7 mouse cellular contexts compared by ENCODE assay signal in genomic region chr6:122601615-122602014, GRCm38 (mm10). TPM values are rescaled to one million over a fixed set of nuclear protein-coding genes. Genes with fewer than 3 reads are reported as not detected.
DNase-seq lines count a peak whose midpoint lies in the region; ATAC-seq lines count a peak whose summit lies in the region.

No protein-coding gene starts in this region.

- 77% methylated on average over 3 of the region's 3 CpGs for WGBS in lung, embryonic 16.5 days
- WGBS in forebrain, embryonic 10.5 days: 91% methylated on average over 3 of the region's 3 CpGs
- WGBS in limb, embryonic 13.5 days: 87% methylated on average over 3 of the region's 3 CpGs
- 78% methylated on average over 3 of the region's 3 CpGs for WGBS in stomach, embryonic 15.5 days

- no peaks in the 10 kb centered on the region for H3K36me3 ChIP-seq in lung, embryonic 16.5 days (ENCODE audit: control insufficient read depth, insufficient read depth, low read length)
- H3K36me3 ChIP-seq in forebrain, embryonic 10.5 days (replicated peaks): no peaks in the 10 kb centered on the region
- no peaks in the 10 kb centered on the region for H3K36me3 ChIP-seq in limb, embryonic 13.5 days
- H3K36me3 ChIP-seq in stomach, embryonic 15.5 days: no peaks in the 10 kb centered on the region

- no peaks in the 10 kb centered on the region for H3K9me3 ChIP-seq in lung, embryonic 16.5 days (ENCODE audit: control insufficient read depth, low read length)
- no peaks in the 10 kb centered on the region for H3K9me3 ChIP-seq in forebrain, embryonic 10.5 days
- no peaks in the 10 kb centered on the region for H3K9me3 ChIP-seq in limb, embryonic 13.5 days
- no peaks in the 10 kb centered on the region for H3K9me3 ChIP-seq in stomach, embryonic 15.5 days

- H3K4me1 ChIP-seq in lung, embryonic 16.5 days (replicated peaks; ENCODE audit: control insufficient read depth, insufficient read depth, low read length): no peaks in the 10 kb centered on the region
- peaks cover 9% of the 10 kb centered on the region for H3K4me1 ChIP-seq in forebrain, embryonic 10.5 days
- no peaks in the 10 kb centered on the region for H3K4me1 ChIP-seq in limb, embryonic 13.5 days
- no peaks in the 10 kb centered on the region for H3K4me1 ChIP-seq in stomach, embryonic 15.5 days

- ATAC-seq in lung, embryonic 16.5 days (ENCODE audit: low read depth): no peak
- ATAC-seq in limb, embryonic 13.5 days (ENCODE audit: low FRiP score, low read depth): no peak
- ATAC-seq in stomach, embryonic 15.5 days (ENCODE audit: insufficient read depth, low FRiP score, low read depth): no peak

- peak overlapping the region; percentile 61 for H3K4me3 ChIP-seq in lung, embryonic 16.5 days (ENCODE audit: low read length)
- H3K4me3 ChIP-seq in forebrain, embryonic 10.5 days: peak overlapping the region; percentile 52
- H3K4me3 ChIP-seq in limb, embryonic 13.5 days: peak overlapping the region; percentile 49
- H3K4me3 ChIP-seq in stomach, embryonic 15.5 days (replicated peaks): peak overlapping the region; percentile 47; the same call in 1 of the 2 replicates

- no peak overlapping the region for H3K27ac ChIP-seq in lung, embryonic 16.5 days (ENCODE audit: low read length)
- no peak overlapping the region for H3K27ac ChIP-seq in forebrain, embryonic 10.5 days
- H3K27ac ChIP-seq in limb, embryonic 13.5 days: no peak overlapping the region
- H3K27ac ChIP-seq in stomach, embryonic 15.5 days: 0 out of 2 replicates have a peak overlapping the region, but pooled peaks have one; percentile 84

- no peak for DNase-seq in lung, postnatal 14 days
- DNase-seq in forebrain, embryonic 10.5 days (ENCODE audit: extremely low spot score, low spot score): no peak
- no peak for DNase-seq in thymus, postnatal 4 days
- no peak for DNase-seq in layer of hippocampus, postnatal 14 days (ENCODE audit: low spot score in 2 of 2)

- H3K9ac ChIP-seq in lung, embryonic 16.5 days (ENCODE audit: low read length): peak overlapping the region; percentile 71
- no peak overlapping the region; the same call in 1 of the 2 replicates for H3K9ac ChIP-seq in limb, embryonic 13.5 days
- H3K9ac ChIP-seq in stomach, embryonic 15.5 days: no peak overlapping the region

- no peaks in the 10 kb centered on the region for H3K27me3 ChIP-seq in lung, embryonic 16.5 days (ENCODE audit: control insufficient read depth, insufficient read depth, low read depth, low read length)
- H3K27me3 ChIP-seq in forebrain, embryonic 10.5 days (ENCODE audit: poor library complexity, severe bottlenecking): no peaks in the 10 kb centered on the region
- H3K27me3 ChIP-seq in limb, embryonic 13.5 days: no peaks in the 10 kb centered on the region
- H3K27me3 ChIP-seq in stomach, embryonic 15.5 days (replicated peaks): no peaks in the 10 kb centered on the region

- peak overlapping the region; percentile 56 for H3K4me2 ChIP-seq in lung, embryonic 16.5 days (ENCODE audit: low read depth, low read length)
- peak overlapping the region; percentile 66 for H3K4me2 ChIP-seq in limb, embryonic 13.5 days (replicated peaks)
- H3K4me2 ChIP-seq in stomach, embryonic 15.5 days: peak overlapping the region; percentile 70

RNA-seq across cellular contexts. Expression of gene Apobec1, which starts 0.6 kb away (rescaled TPM):
- 5.2 and 7.0 TPM in 2 replicates for polyA plus RNA-seq in lung, embryonic 16.5 days (2015; fragmentation: Nextera tagmentation; extraction: Ambion mirVana)
- polyA plus RNA-seq in forebrain, embryonic 10.5 days (2016; fragmentation: Nextera tagmentation; extraction: Ambion mirVana): 1.4 and 1.5 TPM in 2 replicates
- 2.4 and 3.7 TPM in 2 replicates for polyA plus RNA-seq in limb, embryonic 13.5 days (2015; fragmentation: Nextera tagmentation; extraction: Ambion mirVana)
- polyA plus RNA-seq in stomach, embryonic 15.5 days (2015; fragmentation: Nextera tagmentation; extraction: Ambion mirVana): 4.5 and 5.0 TPM in 2 replicates
- 1 to 10 TPM; 2.9 to 3.1 TPM for total RNA-seq in layer of hippocampus, postnatal 14 days (2021)

RNA-seq across cellular contexts. Expression of gene Gdf3, which starts 8.3 kb away (rescaled TPM):
- 0.06 TPM in 1 of 2 replicates, not detected in the other for polyA plus RNA-seq in lung, embryonic 16.5 days (2015; fragmentation: Nextera tagmentation; extraction: Ambion mirVana)
- 0.09 TPM in 1 of 2 replicates, not detected in the other for polyA plus RNA-seq in forebrain, embryonic 10.5 days (2016; fragmentation: Nextera tagmentation; extraction: Ambion mirVana)
- 0.13 and 0.14 TPM in 2 replicates for polyA plus RNA-seq in limb, embryonic 13.5 days (2015; fragmentation: Nextera tagmentation; extraction: Ambion mirVana)
- polyA plus RNA-seq in stomach, embryonic 15.5 days (2015; fragmentation: Nextera tagmentation; extraction: Ambion mirVana): 0.22 and 0.27 TPM in 2 replicates
- not detected for total RNA-seq in layer of hippocampus, postnatal 14 days (2021)

RNA-seq across cellular contexts. Expression of gene Dppa3, which starts 24.6 kb away (rescaled TPM):
- polyA plus RNA-seq in lung, embryonic 16.5 days (2015; fragmentation: Nextera tagmentation; extraction: Ambion mirVana): 0.39 TPM in 1 of 2 replicates, not detected in the other
- not detected in 2 replicates for polyA plus RNA-seq in forebrain, embryonic 10.5 days (2016; fragmentation: Nextera tagmentation; extraction: Ambion mirVana)
- not detected in 2 replicates for polyA plus RNA-seq in limb, embryonic 13.5 days (2015; fragmentation: Nextera tagmentation; extraction: Ambion mirVana)
- polyA plus RNA-seq in stomach, embryonic 15.5 days (2015; fragmentation: Nextera tagmentation; extraction: Ambion mirVana): not detected in 2 replicates
- not detected for total RNA-seq in layer of hippocampus, postnatal 14 days (2021)

RNA-seq across cellular contexts. Expression of gene Aicda, which starts 48.0 kb away (rescaled TPM):
- not detected in 2 replicates for polyA plus RNA-seq in lung, embryonic 16.5 days (2015; fragmentation: Nextera tagmentation; extraction: Ambion mirVana)
- polyA plus RNA-seq in forebrain, embryonic 10.5 days (2016; fragmentation: Nextera tagmentation; extraction: Ambion mirVana): not detected in 2 replicates
- 0.32 and 0.43 TPM in 2 replicates for polyA plus RNA-seq in limb, embryonic 13.5 days (2015; fragmentation: Nextera tagmentation; extraction: Ambion mirVana)
- polyA plus RNA-seq in stomach, embryonic 15.5 days (2015; fragmentation: Nextera tagmentation; extraction: Ambion mirVana): 0.13 TPM in 1 of 2 replicates, not detected in the other
- not detected for total RNA-seq in layer of hippocampus, postnatal 14 days (2021)
